Mouse (Mus musculus) testis, adult 2 months (tissue): ENCODE data around the gene Wfdc15a.

Source experiments
- CTCF ChIP-seq: fragments of 200-500 bp; IDR thresholded peaks from 2 replicates; pipeline ENCODE4 v1.5.1; 2012; ENCODE audit warnings: low read depth, mild to moderate bottlenecking, inconsistent platforms, low read length, moderate library complexity; ENCODE audit not compliant: control insufficient read depth, insufficient read depth, insufficient replicate concordance
- POLR2A ChIP-seq: fragments of 200-500 bp; IDR thresholded peaks from 2 replicates; pipeline ENCODE4 v1.6.1; 2012; ENCODE audit warnings: low read depth, mild to moderate bottlenecking, inconsistent platforms, low read length, moderate library complexity; ENCODE audit not compliant: control insufficient read depth

DNA sequence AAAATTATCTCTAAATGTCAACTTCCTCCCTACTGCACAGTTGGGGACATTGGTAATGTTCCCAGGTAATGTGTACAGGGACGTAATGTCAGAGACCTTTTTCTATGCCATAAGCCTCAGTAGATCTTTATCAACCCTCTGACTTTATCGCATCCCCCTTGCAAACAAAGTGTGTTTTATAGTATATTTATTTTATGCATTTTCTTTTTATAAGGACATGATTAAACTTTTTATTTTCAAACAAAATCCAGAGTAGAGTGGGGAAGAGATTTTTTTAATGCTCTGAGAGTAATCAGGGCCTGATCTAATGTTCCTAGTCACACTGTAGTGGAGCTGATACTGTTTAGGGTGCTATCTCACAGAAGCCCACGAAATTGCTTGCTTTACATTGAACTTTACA, 38.4 kb upstream of the Wfdc15a start, which contains the start of gene Svs2:
- TF ChIP-seq CTCF: no peak
- TF ChIP-seq POLR2A: no peak
